Mouse (Mus musculus) erythroblast, embryonic 14.5 days (primary cell): ENCODE data around the gene Grip2.

Experiments used
- GATA1 ChIP-seq: IDR thresholded peaks from 2 replicates; pipeline ENCODE4 v1.6.1; 2012; ENCODE audit warnings: low read length, inconsistent platforms, mixed read lengths
- TAL1 ChIP-seq: IDR thresholded peaks from 3 replicates; pipeline ENCODE4 v1.6.1; 2012; ENCODE audit warnings: low read length, inconsistent platforms, mixed read lengths

DNA sequence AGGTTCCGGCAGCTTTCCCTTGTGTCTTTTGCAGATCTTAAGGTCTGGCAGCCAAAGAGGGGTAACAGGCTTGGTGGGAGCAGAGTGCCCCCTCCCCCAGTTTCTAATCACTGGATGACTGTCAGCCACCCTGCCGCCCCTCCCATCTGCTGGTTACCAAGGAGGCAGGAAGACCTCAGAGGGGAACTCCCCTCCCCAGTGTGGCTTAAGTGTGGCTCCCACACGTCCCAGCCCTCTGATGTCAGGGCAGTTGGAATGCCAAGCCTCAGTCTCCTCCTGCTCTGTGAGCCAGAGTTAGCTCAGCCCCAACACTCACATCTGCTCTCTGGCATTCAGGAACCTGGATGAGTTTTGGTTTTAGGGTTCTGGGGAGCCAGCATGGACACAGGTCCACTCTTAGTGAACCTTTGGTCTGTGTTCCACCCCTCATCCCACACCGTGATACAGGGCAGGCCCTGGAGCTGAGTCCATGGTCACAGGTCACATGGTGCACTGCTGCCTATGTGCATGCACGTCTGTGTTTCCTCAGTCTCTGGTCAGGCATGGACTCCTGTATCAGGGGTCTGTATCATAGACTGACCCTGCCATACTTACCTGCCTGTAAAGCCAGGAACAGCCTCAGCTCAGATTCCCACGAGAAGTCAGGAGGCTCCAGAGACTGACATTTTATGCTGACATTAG is 98.0 kb downstream of the Grip2 start:
- TF ChIP-seq GATA1, result no peak
- TF ChIP-seq TAL1, result no peak
